Mouse (Mus musculus): ENCODE measurements around the gene Hnf1a. TPM values are rescaled to one million over a fixed set of nuclear protein-coding genes. Genes with fewer than 3 reads are reported as not detected.

Gene Hnf1a
- polyA plus RNA-seq, 1 experiment from 2014 or later = 0.06 TPM

DNA sequence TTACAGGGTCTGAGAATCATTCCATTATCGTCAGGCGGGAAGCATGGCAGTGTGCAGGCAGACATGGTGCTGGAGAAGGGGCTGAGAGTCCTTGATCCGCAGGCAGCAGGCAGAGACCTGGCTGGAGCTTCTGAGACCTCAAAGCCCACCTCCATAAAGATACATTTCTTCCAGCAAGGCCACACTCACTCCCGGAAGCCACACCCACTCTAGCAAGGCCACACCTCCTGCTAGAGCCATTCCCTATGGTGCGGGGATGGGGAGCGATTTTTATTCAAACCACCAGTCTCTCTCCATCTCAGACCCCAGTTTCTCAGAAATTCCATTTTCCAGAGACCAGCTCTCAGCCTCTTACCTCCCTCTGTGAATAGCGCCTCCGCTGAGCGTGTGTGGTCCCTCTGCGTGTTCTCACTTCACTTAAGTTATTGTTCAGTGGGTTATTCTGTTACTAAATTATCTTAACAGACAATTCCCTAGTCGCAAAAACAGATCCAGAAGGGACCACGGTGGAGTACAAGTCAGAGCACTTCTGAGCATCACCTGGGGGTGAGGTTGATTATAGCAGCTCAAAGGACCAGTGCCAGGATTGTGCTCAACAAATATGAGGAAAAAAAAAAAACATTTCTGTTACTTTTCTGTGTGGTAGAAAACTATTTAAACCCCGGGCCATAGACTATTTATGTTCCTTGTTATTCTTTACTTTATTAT, 62.1 kb downstream of the Hnf1a start:
- no peaks in the 10 kb centered on the region for H3K9me3 ChIP-seq (replicated peaks)
- H3K9ac ChIP-seq = no peak overlapping the region
- no peak overlapping the region for H3K4me3 ChIP-seq
- H3K27ac ChIP-seq = no peak overlapping the region
- no peaks in the 10 kb centered on the region for H3K4me1 ChIP-seq
- no peak overlapping the region for H3K4me2 ChIP-seq
- 56% methylated on average over 13 of the region's 13 CpGs for WGBS
- ATAC-seq = no peak
- no peaks in the 10 kb centered on the region for H3K27me3 ChIP-seq
- H3K36me3 ChIP-seq (ENCODE audit: poor library complexity, severe bottlenecking) = no peaks in the 10 kb centered on the region

GRCm38 (mm10) chr5:114902413-114902812, 68.5 kb downstream of the Hnf1a start:
- Histone ChIP-seq H3K27ac (no peak overlapping the region), H3K36me3 (ENCODE audit: poor library complexity, severe bottlenecking) (no peaks in the 10 kb centered on the region), H3K9me3 (replicated peaks) (no peaks in the 10 kb centered on the region), H3K4me1 (no peaks in the 10 kb centered on the region), H3K9ac (no peak overlapping the region), H3K27me3 (no peaks in the 10 kb centered on the region), H3K4me2 (no peak overlapping the region), H3K4me3 (no peak overlapping the region)
- no peak for ATAC-seq
- WGBS = 24% methylated on average over 1 of the region's 1 CpGs

Other genes with a start within 250 kb of the Hnf1a start
- gene Ankrd13a, start 196.4 kb downstream of the Hnf1a start, polyA plus RNA-seq (2015; fragmentation: Nextera tagmentation; extraction: Ambion mirVana) = 26.8 and 30.0 TPM in 2 replicates
- 41.2 and 45.3 TPM in 2 replicates for gene Git2, start 195.6 kb downstream of the Hnf1a start, polyA plus RNA-seq (2015; fragmentation: Nextera tagmentation; extraction: Ambion mirVana)
- 184 and 195 TPM in 2 replicates for gene 1500011B03Rik, start 147.6 kb downstream of the Hnf1a start, polyA plus RNA-seq (2015; fragmentation: Nextera tagmentation; extraction: Ambion mirVana)
- not detected in 2 replicates for gene 4930519G04Rik, start 117.4 kb downstream of the Hnf1a start, polyA plus RNA-seq (2015; fragmentation: Nextera tagmentation; extraction: Ambion mirVana)
- gene Gm9936, start 112.4 kb downstream of the Hnf1a start, polyA plus RNA-seq (2015; fragmentation: Nextera tagmentation; extraction: Ambion mirVana) = 0.76 and 0.87 TPM in 2 replicates
- gene Oasl2, start 74.2 kb downstream of the Hnf1a start, polyA plus RNA-seq (2015; fragmentation: Nextera tagmentation; extraction: Ambion mirVana) = 1.5 and 2.0 TPM in 2 replicates
- 0.15 and 0.28 TPM in 2 replicates for gene Oasl1, start 47.9 kb downstream of the Hnf1a start, polyA plus RNA-seq (2015; fragmentation: Nextera tagmentation; extraction: Ambion mirVana)
- gene 2210016L21Rik, start 28.9 kb downstream of the Hnf1a start, polyA plus RNA-seq (2015; fragmentation: Nextera tagmentation; extraction: Ambion mirVana) = 77.5 and 85.3 TPM in 2 replicates
- gene Sppl3, start 40.0 kb upstream of the Hnf1a start, polyA plus RNA-seq (2015; fragmentation: Nextera tagmentation; extraction: Ambion mirVana) = 16.0 and 16.4 TPM in 2 replicates
- gene Gm10401, start 127.2 kb upstream of the Hnf1a start, polyA plus RNA-seq (2015; fragmentation: Nextera tagmentation; extraction: Ambion mirVana) = 38.4 and 40.9 TPM in 2 replicates
- 27.7 and 28.6 TPM in 2 replicates for gene Acads, start 148.3 kb upstream of the Hnf1a start, polyA plus RNA-seq (2015; fragmentation: Nextera tagmentation; extraction: Ambion mirVana)
- 44.8 and 49.9 TPM in 2 replicates for gene Unc119b, start 163.9 kb upstream of the Hnf1a start, polyA plus RNA-seq (2015; fragmentation: Nextera tagmentation; extraction: Ambion mirVana)
- gene Mlec, start 187.1 kb upstream of the Hnf1a start, polyA plus RNA-seq (2015; fragmentation: Nextera tagmentation; extraction: Ambion mirVana) = 23.5 and 25.9 TPM in 2 replicates
- gene Cabp1, start 223.3 kb upstream of the Hnf1a start, polyA plus RNA-seq (2015; fragmentation: Nextera tagmentation; extraction: Ambion mirVana) = 5.7 and 12.6 TPM in 2 replicates